Mouse (Mus musculus) limb, embryonic 11.5 days (tissue): ENCODE measurements around the gene Hdhd5. TPM values are rescaled to one million over a fixed set of nuclear protein-coding genes. Genes with fewer than 3 reads are reported as not detected.

ENCODE experiments used
- ATAC-seq: fragments of 200-750 bp; cut with Nextera tagmentation; 2 replicates; pipeline ENCODE4 v1.8.0; 2017; ENCODE audit warnings: low read depth; ENCODE audit not compliant: insufficient number of reproducible peaks, low FRiP score, low TSS enrichment
- DNase-seq: peaks from one replicate; pipeline ENCODE4 v3.0.0-alpha.2; 2015; ENCODE audit warnings: low spot score
- H3K27ac ChIP-seq: fragments of 300-500 bp; sonication (generic); replicated peaks from 2 replicates; pipeline ENCODE4 v1.5.1; 2014; ENCODE audit warnings: low read depth, mild to moderate bottlenecking, low read length
- H3K27me3 ChIP-seq: fragments of 300-500 bp; sonication (generic); 2 replicates; pipeline ENCODE4 v1.6.1; 2014; ENCODE audit warnings: mild to moderate bottlenecking, low read length, mixed read lengths; ENCODE audit not compliant: control insufficient read depth, insufficient read depth
- H3K36me3 ChIP-seq: fragments of 300-500 bp; sonication (generic); 2 replicates; pipeline ENCODE4 v1.6.1; 2014; ENCODE audit warnings: mild to moderate bottlenecking, low read length, moderate library complexity, mixed read lengths; ENCODE audit not compliant: control insufficient read depth, insufficient read depth
- H3K4me1 ChIP-seq: fragments of 300-500 bp; sonication (generic); 2 replicates; pipeline ENCODE4 v1.6.1; 2014; ENCODE audit warnings: low read length, mixed read lengths; ENCODE audit not compliant: control insufficient read depth, insufficient read depth
- H3K4me2 ChIP-seq: fragments of 300-500 bp; sonication (generic); 2 replicates; pipeline ENCODE4 v1.6.1; 2014; ENCODE audit warnings: low read depth, mild to moderate bottlenecking, moderate library complexity; ENCODE audit not compliant: severe bottlenecking
- H3K4me3 ChIP-seq: fragments of 300-500 bp; sonication (generic); 2 replicates; pipeline ENCODE4 v1.5.1; 2014; ENCODE audit warnings: low read depth, low read length
- H3K9ac ChIP-seq: fragments of 300-500 bp; sonication (generic); 2 replicates; pipeline ENCODE4 v1.6.1; 2014; ENCODE audit warnings: mild to moderate bottlenecking, low read length
- H3K9me3 ChIP-seq: fragments of 300-500 bp; sonication (generic); 2 replicates; pipeline ENCODE4 v1.6.1; 2016; ENCODE audit warnings: low read length; ENCODE audit not compliant: control insufficient read depth
- WGBS: fragments of 180-500 bp; shearing (Covaris S2); extraction: QIAGEN DNeasy Blood & Tissue Kit; methylation state at CpG from one replicate; pipeline ENCODE4 v1.1.7; 2014; 5-methylcytosine and 5-hydroxymethylcytosine counted together
- polyA plus RNA-seq: library from polyadenylated mRNA; unstranded; fragments of >200 nt; fragmentation: Nextera tagmentation; extraction: Ambion mirVana; gene quantifications from 2 replicates; pipeline ENCODE4 v1.2.1, GENCODE M21; 2014

Hdhd5 gene
- polyA plus RNA-seq, 1 experiment from 2014 or later = 16.8 TPM

- Histone ChIP-seq H3K27ac (no peak overlapping the region), H3K9me3 (no peaks in the 10 kb centered on the region), H3K27me3 (no peaks in the 10 kb centered on the region; the same call in 1 of the 2 replicates), H3K4me3 (no peak overlapping the region), H3K36me3 (no peaks in the 10 kb centered on the region), H3K4me2 (no peak overlapping the region), H3K9ac (no peak overlapping the region), H3K4me1 (no peaks in the 10 kb centered on the region)
- ATAC-seq (no peak), DNase-seq (no peak)
- WGBS = 80% methylated on average over 8 of the region's 8 CpGs
Measured at GRCm38 (mm10) chr6:120486051-120486510, 45.0 kb downstream of the Hdhd5 start.

- Histone ChIP-seq H3K27me3 (no peaks in the 10 kb centered on the region), H3K9ac (no peak overlapping the region), H3K4me3 (no peak overlapping the region), H3K9me3 (no peaks in the 10 kb centered on the region), H3K4me1 (no peaks in the 10 kb centered on the region), H3K27ac (no peak overlapping the region), H3K4me2 (no peak overlapping the region), H3K36me3 (no peaks in the 10 kb centered on the region)
- 80% methylated on average over 3 of the region's 3 CpGs for WGBS
- no peak for DNase-seq
- no peak for ATAC-seq
Measured at GRCm38 (mm10) chr6:120485038-120485437, 46.1 kb downstream of the Hdhd5 start.

DNA sequence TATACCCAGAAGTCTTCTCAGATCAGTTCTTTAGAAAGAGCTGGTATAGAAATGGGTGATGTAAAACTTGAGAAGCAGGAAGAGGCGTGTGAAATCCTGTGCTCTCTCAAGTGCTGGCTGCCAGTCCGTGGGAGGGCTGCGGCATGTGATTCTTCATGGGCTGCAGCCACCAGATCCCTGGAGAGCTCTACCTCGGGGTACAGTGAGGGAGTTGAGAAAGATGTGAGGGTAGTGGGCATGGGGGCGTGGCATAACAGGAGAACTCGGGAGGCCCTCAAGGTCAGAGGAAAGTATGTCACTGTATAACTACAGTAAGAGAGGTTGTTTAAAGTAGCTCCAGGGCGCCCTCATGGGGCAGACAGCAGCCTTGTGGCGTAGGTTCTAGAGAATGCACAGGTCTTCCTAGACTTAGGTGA, 47.9 kb downstream of the Hdhd5 start:
- no peak overlapping the region for H3K27ac ChIP-seq
- ATAC-seq (no peak), DNase-seq (peak; percentile 56)
- no peaks in the 10 kb centered on the region for H3K9me3 ChIP-seq
- no peak overlapping the region for H3K9ac ChIP-seq
- no peaks in the 10 kb centered on the region for H3K27me3 ChIP-seq
- 37% methylated on average over 8 of the region's 8 CpGs for WGBS
- H3K36me3 ChIP-seq = no peaks in the 10 kb centered on the region
- H3K4me2 ChIP-seq = no peak overlapping the region
- H3K4me1 ChIP-seq = no peaks in the 10 kb centered on the region
- H3K4me3 ChIP-seq = no peak overlapping the region

- WGBS = 49% methylated on average over 6 of the region's 6 CpGs
- no peaks in the 10 kb centered on the region for H3K27me3 ChIP-seq
- no peaks in the 10 kb centered on the region for H3K36me3 ChIP-seq
- no peak overlapping the region for H3K4me3 ChIP-seq
- no peaks in the 10 kb centered on the region for H3K4me1 ChIP-seq
- H3K27ac ChIP-seq = no peak overlapping the region
- H3K9ac ChIP-seq = no peak overlapping the region
- ATAC-seq (no peak), DNase-seq (no peak)
- H3K4me2 ChIP-seq = no peak overlapping the region
- H3K9me3 ChIP-seq = no peaks in the 10 kb centered on the region
Measured at GRCm38 (mm10) chr6:120482756-120483155, 48.4 kb downstream of the Hdhd5 start.

DNA sequence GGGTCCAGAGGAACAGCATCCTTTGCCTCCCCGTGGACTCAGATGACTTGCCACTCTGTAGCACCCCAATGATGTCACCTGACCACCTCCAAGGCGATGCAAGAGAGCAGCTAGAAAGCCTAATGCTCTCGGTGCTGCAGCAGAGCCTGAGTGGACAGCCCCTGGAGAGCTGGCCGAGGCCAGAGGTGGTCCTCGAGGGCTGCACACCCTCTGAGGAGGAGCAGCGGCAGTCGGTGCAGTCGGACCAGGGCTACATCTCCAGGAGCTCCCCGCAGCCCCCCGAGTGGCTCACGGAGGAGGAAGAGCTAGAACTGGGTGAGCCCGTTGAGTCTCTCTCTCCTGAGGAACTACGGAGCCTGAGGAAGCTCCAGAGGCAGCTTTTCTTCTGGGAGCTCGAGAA, 49.1 kb downstream of the Hdhd5 start:
- ATAC-seq (no peak), DNase-seq (no peak)
- H3K4me1 ChIP-seq = no peaks in the 10 kb centered on the region
- no peaks in the 10 kb centered on the region for H3K36me3 ChIP-seq
- no peak overlapping the region for H3K4me3 ChIP-seq
- WGBS = 93% methylated on average over 14 of the region's 14 CpGs
- H3K27me3 ChIP-seq = no peaks in the 10 kb centered on the region
- no peak overlapping the region for H3K27ac ChIP-seq
- no peak overlapping the region for H3K9ac ChIP-seq
- no peak overlapping the region for H3K4me2 ChIP-seq
- H3K9me3 ChIP-seq = no peaks in the 10 kb centered on the region

- no peaks in the 10 kb centered on the region for H3K36me3 ChIP-seq
- H3K9me3 ChIP-seq = no peaks in the 10 kb centered on the region
- H3K27me3 ChIP-seq = no peaks in the 10 kb centered on the region
- no peak overlapping the region for H3K4me3 ChIP-seq
- 93% methylated on average over 6 of the region's 6 CpGs for WGBS
- H3K4me1 ChIP-seq = no peaks in the 10 kb centered on the region
- no peak overlapping the region for H3K27ac ChIP-seq
- H3K4me2 ChIP-seq = no peak overlapping the region
- H3K9ac ChIP-seq = no peak overlapping the region
- DNase-seq (no peak), ATAC-seq (no peak)
Measured at GRCm38 (mm10) chr6:120481538-120481937, 49.6 kb downstream of the Hdhd5 start.

GRCm38 (mm10) chr6:120480361-120480760, 50.8 kb downstream of the Hdhd5 start:
- no peaks in the 10 kb centered on the region for H3K27me3 ChIP-seq
- 87% methylated on average over 5 of the region's 5 CpGs for WGBS
- H3K27ac ChIP-seq = no peak overlapping the region
- no peak for ATAC-seq
- H3K9me3 ChIP-seq = no peaks in the 10 kb centered on the region
- H3K4me1 ChIP-seq = no peaks in the 10 kb centered on the region
- no peak overlapping the region for H3K4me3 ChIP-seq
- no peak overlapping the region for H3K4me2 ChIP-seq
- no peak for DNase-seq
- H3K36me3 ChIP-seq = no peaks in the 10 kb centered on the region
- H3K9ac ChIP-seq = no peak overlapping the region

DNA sequence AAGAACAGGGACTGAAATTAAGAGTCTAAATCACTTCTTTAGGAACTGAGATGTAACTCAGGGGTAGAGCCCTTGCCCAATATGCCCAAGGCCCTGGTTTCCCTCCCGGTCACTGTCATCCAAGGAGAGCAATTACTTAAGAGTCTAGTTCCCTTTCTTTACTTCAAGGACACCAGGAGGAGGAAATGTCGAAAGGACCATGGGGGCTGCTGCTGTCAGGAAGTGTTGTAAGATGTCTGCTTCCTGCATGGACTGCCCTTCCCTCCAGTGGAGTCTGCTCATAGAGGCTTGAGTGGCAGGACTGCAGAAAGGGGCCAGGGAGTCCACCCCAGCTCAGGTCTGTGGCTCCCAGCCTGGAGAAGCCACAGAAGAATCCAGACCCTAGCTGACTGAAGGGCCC, 51.8 kb downstream of the Hdhd5 start:
- H3K9ac ChIP-seq = no peak overlapping the region
- no peak overlapping the region for H3K4me2 ChIP-seq
- no peaks in the 10 kb centered on the region for H3K9me3 ChIP-seq
- ATAC-seq = no peak
- H3K27ac ChIP-seq = no peak overlapping the region
- H3K4me1 ChIP-seq = no peaks in the 10 kb centered on the region
- H3K27me3 ChIP-seq = no peaks in the 10 kb centered on the region
- H3K4me3 ChIP-seq = no peak overlapping the region
- DNase-seq = no peak
- 82% methylated on average over 2 of the region's 2 CpGs for WGBS
- no peaks in the 10 kb centered on the region for H3K36me3 ChIP-seq

DNA sequence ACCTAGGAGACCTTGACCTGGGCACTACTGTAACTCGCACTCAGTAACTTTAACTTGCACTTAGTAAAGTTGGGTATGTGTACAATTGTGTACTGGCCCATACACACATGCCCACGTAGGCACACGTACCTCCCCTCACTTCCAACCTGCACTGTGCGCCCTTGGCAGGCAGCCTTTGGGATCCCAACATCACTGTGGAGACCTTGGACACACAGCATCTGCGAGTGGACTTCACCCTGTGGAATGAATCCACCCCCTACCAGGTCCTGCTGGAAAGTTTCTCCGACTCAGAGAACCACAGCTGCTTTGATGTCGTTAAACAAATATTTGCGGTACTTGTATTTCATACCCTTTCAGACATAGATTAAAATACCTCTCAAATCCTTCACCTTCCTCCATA, 55.8 kb downstream of the Hdhd5 start:
- H3K4me3 ChIP-seq = no peak overlapping the region
- no peak overlapping the region for H3K4me2 ChIP-seq
- H3K27ac ChIP-seq = no peak overlapping the region
- WGBS = 84% methylated on average over 8 of the region's 8 CpGs
- no peaks in the 10 kb centered on the region for H3K27me3 ChIP-seq
- no peak for ATAC-seq
- DNase-seq = no peak
- H3K9ac ChIP-seq = no peak overlapping the region
- no peaks in the 10 kb centered on the region for H3K9me3 ChIP-seq
- peaks cover 6% of the 10 kb centered on the region; the same call in 1 of the 2 replicates for H3K4me1 ChIP-seq
- no peaks in the 10 kb centered on the region for H3K36me3 ChIP-seq
